Mouse (Mus musculus) gastrocnemius, postnatal 4 days (tissue): Measurements from ENCODE around the gene Ncor2. TPM values are rescaled to one million over a fixed set of nuclear protein-coding genes. Genes with fewer than 3 reads are reported as not detected.

Experiments used
- DNase-seq, 2 experiments: peaks; one replicate each; pipeline ENCODE4 v3.0.0; 2021 to 2022; ENCODE audit warnings: low spot score in 2 of 2, mixed read lengths in 2 of 2
- total RNA-seq, 2 experiments: library from RNA; stranded (reverse); gene quantifications; 2 replicates each; pipeline ENCODE4 v1.2.3; 2021

The Ncor2 gene
- total RNA-seq, 2 experiments from 2014 or later = 168 to 179 TPM

DNA sequence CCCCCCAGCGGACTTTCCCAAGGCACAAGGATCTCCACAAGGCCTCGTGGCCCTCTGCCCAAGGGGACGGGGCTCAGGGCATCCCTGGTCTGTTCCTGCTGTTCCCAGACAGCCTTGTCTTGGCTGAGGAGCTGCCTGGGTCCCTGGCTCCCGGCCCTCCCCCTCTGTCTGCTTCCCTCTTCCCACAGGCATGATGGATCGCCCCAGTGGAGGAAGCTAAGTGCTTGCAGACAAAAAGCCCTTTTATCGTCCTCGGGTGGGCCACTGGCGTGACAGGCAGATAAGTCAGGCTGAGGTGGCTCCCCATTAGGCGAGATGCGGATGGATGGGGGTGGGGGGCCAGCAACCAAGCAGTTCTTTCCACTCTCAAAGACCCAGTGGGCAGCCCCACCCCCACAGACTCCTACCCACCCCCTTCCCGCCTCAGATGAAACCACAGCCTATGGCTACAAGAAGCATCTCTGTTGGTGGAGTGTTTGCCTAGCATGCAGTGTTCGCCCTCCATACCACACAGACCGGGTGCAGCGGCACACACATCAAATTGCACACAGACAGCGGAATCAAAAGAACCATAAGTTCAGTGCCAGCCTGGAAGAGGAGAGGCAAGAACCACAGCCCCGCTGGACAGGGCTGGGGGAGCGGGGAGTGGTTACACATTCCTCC, 27.0 kb downstream of the Ncor2 start:
- peak in 1 of 2 experiments; percentile 42 for DNase-seq

DNA sequence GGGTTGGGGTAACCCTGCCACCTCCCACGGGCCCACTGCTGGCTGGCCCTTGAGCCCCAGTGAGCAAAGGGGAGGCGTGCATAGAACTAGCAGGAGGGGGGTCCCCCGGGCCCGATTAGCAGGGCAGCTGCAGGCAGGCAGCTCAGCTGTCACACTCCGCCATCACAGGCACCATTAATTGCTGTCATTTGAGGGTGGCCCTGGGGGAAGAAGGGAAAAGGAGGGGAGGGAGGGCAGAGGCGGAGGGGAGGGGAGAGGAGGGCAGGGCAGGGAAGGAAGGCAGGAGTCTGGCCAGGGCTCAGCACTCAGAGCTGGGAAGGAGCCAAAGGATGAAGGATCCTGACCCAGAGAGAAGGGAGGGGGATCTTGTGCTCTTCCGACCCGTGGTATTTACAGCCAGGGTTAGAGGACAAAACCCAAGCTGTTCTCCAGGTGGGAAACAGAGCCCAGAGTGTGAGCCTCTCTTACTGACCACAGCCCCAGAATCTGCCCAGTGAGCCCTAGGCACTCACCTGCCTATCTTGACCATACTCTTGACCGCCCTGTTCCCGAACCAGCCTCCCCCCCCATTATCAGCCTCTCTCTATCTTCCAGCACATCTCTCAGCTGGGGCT, 28.0 kb downstream of the Ncor2 start:
- DNase-seq = peak in 1 of 2 experiments; percentile 53

DNA sequence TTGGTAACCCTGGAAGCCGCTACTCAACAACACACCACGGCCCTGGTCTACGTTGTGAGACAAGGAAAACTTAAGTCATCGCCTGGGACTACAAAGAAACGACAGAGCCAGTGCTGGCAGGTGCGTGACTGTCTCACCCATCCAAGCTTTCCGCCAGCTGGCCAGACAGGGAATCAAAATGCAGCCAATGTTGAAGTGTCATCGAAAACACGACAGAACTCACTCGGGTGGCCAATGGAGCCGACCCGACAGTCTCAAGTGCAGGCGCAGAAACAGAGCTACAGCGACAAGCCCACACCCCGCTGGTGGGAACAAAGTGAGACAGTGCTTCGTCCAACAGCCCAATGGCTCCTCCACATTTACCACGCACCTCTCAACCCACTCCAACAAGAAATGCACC, 29.9 kb downstream of the Ncor2 start:
- DNase-seq = peak in 1 of 2 experiments; percentile 50

DNA sequence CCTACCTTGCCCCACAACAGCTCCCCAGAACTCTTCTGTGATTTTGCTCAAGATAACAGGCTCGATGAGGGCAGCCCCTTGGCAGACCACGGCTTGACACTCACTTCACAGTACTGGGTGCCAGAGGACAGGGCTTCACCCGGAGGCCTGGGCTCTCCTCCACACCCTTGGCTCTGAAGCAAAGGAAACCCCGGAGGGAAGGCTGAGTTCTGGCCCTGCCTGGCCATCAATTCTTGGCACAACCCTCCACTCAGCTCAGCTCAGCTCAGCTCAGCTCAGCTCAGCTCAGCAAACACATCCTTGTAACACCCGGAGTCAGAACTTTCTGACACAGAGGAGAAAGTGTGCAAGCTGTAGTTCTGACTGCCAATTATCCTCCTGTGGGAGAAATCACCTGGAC, 30.3 kb downstream of the Ncor2 start:
- peak; percentile 56 to 78 for DNase-seq

DNA sequence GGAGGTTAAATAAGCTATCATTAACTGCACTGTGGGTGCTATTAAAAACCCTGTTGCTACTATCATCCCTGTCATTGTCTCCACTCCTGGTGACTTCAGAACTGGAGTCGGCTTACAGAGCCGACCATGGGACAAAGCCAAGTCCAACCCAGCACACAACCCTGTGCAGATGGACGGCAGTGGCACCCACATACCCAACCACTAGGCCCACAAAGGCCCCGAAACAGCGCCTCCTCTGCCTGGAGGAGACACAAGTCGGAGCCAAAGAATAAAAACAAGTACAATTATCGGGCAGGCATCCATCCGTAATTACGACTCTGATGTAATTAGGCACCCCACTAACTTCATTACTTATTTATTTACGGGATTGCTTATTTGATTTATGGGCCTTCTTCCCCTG, 30.8 kb downstream of the Ncor2 start:
- DNase-seq = no peak

DNA sequence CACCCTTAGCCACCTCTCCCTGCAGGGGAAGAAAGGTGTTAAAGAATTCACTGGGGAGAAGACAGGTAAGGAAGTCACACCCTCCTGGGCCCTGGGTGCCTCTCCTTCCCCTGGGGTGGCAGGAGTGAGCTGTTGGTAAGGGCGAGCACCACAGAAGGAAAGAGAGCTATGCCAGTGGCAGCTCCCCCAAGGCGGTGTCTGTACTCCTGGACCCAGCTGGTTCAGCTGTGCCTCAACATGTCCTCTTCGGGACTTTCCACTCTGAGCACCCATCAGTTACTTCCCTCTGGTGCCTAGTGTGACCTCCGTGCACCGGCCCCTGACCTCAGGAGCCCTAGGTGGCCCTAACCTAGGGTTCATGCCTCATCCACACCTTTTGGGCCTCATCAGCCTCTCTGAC, 31.9 kb downstream of the Ncor2 start:
- DNase-seq = no peak

DNA sequence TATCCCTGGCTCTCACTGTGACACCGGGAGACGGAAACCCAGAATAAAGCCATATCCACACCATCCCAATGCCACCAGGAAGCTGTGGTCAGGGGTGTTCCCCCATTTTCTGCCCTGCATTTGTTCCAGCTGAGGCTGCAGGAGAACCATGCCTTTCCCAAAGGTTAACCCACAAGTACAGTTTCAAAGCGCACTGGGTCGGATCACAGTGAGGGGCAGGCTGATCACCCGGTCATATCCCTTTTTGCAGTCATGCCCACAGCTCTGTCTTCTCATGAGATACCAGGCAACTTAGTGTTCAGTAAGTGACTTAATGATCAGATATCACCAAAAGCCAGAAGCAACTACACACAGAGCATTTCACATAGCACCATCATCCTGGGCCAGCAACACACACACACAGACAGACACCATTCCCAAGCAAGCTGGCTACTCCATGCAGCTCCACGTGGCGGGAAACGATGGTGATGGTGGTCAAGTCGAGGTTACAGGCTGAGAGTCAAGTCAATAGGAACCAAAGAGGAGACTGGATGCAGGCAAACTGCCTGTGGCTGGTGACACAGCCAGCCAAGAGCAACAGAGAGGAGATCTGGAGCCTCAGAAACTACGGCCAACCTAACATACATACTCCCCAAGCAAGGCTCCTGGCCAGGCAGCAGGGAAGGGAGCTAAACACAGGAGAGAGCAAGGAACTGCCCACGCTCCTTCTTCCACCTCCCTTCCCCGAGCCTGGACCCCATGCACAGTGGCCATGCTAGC, 35.7 kb downstream of the Ncor2 start:
- no peak for DNase-seq

DNA sequence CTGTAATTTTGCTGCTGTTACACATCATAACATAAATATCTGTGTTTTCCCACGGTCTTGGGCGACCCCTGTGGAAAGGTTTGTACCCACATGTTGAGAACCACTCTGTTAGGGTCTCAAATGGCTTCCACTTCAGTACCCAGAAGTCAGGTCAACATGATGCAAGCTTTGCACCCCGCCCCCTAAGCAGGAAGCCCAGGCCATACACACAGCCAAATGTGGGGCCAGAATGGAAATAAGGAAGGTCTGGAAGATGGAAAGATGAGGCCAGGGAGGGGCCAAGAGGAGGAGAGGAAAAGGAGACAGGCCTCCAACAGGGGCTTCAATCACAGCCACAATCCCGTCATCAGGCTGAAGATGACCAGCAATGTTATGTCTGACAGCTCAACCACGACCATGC, 37.1 kb downstream of the Ncor2 start:
- peak in 1 of 2 experiments; percentile 51 for DNase-seq

DNA sequence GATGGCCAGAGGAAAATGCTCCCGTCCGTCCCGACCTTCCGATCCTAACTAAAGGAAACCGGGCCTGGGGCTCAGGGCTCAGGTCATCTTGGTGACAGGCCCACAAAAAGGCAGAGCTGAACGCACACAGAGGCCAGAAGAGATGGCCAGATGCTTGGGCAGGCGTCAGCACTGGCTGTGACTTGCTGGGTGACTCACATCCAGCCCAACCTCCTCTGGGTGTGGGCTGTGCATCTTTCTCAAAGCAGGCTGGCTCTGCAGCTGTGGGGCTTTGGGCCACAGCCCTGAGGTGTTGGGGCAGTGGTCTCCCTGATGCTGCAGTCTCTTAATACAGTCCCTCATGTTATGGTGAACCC, 37.5 kb downstream of the Ncor2 start:
- peak in 1 of 2 experiments; percentile 56 for DNase-seq

DNA sequence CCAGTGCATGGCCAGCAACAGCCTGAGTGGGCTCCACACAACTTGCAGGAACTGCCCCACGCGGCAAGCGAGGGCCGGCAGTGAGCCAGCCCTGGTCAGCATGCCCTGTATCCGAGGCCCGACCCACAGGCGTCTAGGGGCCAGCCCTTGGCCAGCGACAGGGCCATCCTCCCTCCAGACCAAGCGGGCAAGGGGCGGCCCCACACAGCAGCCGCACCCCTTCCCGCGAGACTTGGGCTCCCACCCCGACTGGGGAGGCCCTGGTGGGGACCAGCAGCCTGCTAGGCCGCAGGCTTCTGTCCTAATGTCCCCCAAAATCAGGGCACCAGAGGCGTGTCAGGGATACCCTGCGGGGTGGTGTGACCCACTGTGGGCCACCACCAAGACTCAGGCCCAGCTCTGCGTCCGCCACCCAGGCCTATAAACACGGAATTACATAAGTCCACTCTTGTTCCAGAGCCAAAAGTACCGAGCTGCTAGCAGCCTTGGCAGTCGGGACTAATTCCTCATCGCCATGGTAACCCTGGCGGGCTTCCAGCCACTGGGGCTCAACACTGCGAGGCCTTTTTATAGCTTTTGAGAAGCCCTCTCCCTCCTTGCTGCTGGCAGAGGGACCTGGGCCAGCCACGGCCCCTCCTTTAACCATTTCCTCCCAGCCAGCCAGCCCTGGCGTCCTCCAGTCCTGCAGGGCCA, 38.0 kb downstream of the Ncor2 start:
- peak; percentile 100 for DNase-seq

DNA sequence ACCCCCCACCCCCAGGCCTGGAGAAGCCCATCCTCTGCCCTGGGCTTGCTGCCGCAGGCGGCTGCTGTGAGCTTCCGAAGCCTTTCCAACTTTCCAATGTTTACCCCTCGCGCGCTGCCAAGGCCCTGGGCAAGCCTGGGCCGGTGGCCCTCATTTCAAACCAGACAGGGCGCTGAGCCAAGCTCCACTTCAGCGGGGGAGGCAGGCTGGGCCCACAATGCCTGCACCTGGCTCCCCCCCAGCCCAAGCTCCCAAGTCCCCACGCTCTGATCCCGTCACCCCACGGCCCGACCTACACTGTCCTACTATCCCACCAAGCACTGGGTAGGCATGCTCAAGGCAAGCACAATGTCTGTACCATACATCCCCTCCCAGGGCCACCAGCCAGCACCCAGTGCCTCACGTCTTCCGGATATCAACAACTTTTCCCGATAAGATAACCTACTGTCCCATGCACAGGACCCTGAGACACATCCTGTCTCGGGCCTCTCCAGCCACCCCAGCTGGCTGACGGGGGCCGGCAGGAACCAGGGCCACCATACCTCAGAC, 38.8 kb downstream of the Ncor2 start:
- DNase-seq = peak; percentile 73 to 87

DNA sequence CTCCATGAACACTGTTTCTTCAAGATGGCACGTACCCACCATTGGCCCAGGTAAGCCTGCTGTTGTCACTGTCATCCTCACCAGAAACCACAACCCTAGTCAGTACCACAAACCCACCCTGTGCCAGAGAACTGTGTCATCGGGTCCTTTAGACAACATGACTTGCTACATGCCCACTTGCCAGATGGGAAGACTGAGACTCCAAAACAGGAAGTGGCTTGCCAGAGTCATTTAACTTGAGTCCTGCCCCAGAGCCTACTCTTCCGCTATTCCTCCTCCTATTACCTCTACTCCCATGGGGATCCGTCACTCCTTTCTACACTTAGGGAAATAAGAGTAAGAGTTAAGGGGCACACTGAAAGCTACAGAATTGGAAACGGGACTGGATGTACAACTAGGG, 39.4 kb downstream of the Ncor2 start:
- DNase-seq = no peak

DNA sequence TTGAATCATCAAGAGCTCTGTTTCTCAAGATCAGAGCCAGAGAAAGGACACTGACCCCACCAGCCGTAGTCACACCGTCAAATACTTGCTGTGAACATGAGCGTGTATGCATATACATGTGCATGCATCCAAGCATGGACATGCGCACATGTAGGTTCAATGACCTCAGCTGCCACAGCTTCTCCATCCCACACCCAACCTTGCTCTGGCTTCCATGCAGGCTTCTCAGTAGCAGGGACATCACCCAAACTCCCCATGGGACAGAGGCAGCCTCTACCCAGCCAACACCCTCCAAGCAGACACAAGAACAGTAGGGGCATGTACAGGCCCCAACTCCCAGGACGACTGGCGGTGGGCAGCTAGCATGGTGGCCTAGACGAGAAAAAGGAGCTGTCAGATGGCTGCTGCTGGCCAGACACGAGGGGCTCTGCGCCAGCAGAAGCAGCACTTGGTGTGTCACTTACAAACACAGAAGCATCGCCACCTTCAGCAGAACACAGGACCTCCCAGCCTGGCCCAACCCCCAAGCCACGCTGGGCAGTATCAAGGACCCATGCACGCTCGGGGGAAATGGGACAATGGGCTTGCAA, 40.1 kb downstream of the Ncor2 start:
- DNase-seq = no peak

DNA sequence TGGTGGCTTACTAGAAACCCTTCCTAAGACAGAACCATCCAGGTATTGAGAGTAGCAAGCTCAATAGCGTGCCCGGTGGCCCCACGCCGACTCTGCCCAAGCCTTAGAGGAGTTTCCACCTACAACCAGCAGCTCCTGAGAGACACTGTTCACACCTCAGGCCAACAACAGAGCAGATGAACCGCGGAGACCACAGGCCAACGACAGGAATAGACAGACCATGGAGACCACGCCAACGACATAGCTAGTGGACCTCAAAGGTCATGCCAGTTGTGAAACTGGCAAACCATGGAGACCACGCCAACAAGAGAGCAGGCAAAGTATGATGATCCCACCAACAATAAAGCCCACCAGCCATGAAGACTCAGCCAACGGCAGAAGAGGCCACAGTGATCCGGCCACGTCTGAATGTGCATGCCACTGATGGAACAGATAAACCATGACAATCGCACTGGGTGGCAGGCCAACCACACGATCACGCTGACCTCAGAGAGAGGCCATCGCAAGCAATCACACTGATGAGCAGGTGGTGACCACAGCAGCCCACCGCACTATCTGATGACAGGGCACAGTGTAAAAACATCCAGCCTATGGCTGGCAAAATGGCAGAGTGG, 41.2 kb downstream of the Ncor2 start:
- DNase-seq = no peak

DNA sequence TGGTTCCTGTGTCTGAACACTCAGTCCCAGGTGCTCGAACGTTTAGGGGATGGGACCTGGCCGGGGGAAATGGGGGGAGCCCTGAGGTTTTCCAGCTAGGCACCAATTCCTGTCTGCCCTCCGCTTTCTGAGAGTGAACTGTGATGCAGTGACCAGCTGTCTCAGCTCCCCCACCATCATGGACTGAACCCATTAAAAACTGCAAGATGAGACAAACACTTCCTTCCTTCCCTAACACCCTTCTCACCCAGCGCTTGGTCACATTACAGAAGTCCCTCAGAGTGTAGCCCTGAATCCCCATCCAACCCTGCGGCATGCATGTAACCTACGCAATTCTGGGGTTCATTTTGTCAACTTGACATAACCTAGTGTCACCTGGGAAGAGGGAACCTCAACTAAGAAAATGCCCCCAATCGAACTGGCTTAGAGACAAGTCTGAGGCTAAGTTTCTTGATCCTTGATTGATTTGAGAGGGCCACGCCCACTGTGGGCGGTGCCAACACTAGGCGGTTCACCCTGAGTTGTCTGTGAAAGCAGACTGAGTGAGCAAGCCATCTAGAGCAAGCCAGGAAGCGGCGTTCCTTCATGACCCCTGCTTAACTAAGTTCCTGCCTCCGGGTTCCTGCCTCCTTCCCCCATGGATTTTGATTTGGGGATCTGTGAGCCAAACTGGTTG, 41.9 kb downstream of the Ncor2 start:
- no peak for DNase-seq

DNA sequence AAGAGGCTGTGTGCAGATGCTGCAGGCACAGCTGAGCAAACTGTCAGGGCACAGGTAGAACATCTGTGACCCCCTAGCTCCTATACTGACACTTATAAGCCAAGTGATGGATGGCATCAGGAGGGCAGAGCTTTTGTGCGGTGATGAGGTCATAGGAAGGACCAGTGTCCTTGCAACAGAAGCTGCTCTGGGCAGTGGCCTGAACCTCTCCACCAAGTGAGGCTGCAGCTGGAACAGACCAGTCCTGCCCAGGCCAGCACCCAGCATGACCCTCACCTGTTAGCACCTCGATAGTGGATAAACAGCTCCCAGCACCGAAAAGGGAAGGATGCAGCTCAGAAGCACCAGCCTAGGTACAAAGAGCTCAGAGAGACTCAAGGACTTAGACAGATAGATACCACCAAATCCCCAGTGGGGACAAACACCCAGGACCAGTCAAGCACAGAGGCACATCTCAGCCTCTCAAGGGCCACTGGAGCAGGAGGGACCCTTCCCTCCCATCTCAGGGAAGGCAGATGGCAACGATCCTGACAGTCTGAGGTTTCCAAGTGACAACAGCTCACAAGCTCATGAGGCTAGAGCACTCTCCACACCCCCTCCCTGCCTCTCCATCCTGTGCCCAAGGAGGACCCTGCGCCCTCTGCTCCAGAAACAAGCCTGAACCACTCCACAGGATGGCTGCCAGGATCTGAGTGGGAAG, 42.6 kb downstream of the Ncor2 start:
- no peak for DNase-seq

DNA sequence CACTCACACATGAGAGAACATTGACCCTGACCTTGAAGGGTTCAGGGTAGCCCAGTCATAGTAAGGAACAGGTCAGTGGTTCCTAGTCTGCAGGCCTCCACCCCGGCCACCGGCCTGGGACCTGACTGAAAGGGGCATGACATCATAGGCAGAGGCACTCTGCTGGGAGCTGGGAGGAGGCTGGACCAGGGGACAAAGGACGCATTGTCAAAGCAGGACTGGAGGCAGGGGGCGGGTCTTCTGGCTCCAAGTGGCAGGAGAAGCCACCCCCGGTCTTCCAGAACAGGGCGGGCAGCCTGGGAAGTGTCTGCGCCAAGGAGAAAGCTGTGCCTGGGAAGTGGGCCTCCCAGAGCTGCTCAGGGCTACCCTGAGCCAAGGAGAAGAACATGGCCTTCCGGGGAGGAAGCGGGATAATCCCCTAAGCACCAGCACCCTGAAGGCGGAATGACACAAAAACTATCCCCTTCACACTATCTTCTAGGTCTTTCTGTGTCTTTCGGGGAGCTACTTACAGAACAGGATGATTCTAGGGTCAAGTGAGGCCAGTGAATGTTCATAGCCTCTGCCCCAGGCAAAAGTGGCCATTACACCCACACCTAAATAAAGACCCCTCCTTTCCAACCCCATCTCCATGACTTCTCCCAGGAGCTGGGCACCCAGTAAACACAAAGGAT, 44.1 kb downstream of the Ncor2 start:
- peak in 1 of 2 experiments; percentile 62 for DNase-seq

DNA sequence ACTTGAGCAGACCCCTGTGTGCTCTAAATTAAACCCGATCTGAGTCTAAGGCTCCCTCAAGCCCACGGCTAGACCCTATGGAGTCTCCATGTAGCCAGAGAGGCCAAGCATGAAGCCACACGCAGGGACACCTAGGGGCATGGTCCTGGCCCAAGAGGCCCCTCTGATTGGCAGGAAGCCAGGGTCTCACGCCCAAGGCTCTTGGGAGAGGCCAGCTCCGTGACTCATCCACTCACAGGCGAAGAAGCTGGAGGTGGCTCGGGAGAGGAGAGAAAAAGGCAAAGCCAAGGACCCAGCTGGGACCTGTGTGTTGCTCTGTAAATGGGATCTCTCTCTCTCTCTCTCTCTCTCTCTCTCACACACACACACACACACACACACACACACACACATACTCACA, 44.6 kb downstream of the Ncor2 start:
- DNase-seq = no peak

DNA sequence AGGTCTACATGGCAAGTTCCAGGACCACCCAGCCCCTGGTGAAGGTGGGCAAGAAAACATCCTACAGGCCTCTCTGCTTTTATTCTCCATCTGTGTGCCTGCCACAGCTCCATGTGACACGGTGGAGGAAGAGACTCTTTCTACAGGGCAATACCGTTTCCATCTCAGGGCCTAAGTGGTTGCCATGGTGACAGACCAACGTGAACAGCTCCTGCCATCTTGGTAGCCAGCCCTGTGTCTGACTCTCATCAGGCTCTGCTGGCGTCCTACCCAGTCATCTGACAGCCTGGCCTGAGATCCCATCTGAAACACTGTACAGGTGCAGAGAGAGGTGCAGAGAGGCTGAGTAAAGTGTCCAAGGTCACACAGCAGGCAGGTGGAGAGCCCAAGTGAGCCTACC, 45.4 kb downstream of the Ncor2 start:
- no peak for DNase-seq
